Mouse (Mus musculus): ENCODE results near the gene Fam19a2. TPM values are rescaled to one million over a fixed set of nuclear protein-coding genes. Genes with fewer than 3 reads are reported as not detected.

Gene Fam19a2
- polyA plus RNA-seq, 1 experiment = 0.04 TPM

DNA sequence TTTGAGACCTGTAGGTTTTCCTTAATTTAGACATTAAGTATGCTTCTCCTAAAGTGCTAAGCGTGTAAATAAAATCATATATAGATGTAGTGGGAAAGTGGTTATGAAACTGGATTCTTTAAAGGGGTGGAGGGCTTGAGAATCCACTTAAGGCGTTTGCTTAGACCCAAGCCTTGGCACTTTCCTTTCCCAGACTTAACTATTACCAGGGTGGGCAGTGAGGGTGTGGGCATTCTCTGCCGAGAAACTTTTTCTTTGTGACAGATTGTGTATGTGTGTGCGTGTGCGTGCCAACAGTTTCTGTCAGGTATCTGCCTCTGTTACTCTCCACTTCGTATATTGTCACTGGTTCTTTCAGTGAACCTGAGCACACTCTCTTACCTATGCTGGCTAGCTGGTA lies 257.4 kb downstream of the Fam19a2 start:
- Histone ChIP-seq H3K4me3 (ENCODE audit: insufficient read depth, poor library complexity, severe bottlenecking) (no peak overlapping the region), H3K79me2 (ENCODE audit: control insufficient read depth, insufficient read depth) (no peaks in the 10 kb centered on the region), H3K36me3 (ENCODE audit: control insufficient read depth, insufficient read depth) (no peaks in the 10 kb centered on the region), H3K27me3 (ENCODE audit: control insufficient read depth, insufficient read depth, insufficient read length) (no peaks in the 10 kb centered on the region), H3ac (ENCODE audit: control insufficient read depth, insufficient read length, low read depth) (no peak overlapping the region), H3K79me3 (ENCODE audit: low read depth) (no peaks in the 10 kb centered on the region)
- TF ChIP-seq CEBPB (IDR thresholded peaks at IDR 0.05; ENCODE audit: low read depth) = no peak

DNA sequence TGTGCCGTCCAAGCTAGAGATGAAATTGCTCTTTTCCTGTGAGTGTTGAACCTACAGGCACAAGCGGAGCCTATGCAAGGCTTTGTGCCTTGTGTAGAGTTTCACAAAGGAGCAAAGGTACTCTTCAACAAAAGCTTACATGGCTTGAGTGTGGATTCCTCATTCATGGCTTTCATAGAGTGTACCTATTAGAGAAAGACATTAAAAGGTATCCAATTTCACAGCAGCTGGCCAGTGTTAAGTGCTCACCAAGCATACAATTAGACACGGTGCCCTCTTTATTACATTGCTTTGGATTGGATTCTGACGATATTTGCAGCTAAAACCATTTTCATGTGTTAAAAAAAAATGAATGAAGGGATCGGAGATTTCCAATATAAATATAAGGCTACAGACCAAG lies 261.6 kb downstream of the Fam19a2 start:
- no peaks in the 10 kb centered on the region for H3K79me2 ChIP-seq (ENCODE audit: control insufficient read depth, insufficient read depth)
- no peaks in the 10 kb centered on the region for H3K79me3 ChIP-seq (ENCODE audit: low read depth)

DNA sequence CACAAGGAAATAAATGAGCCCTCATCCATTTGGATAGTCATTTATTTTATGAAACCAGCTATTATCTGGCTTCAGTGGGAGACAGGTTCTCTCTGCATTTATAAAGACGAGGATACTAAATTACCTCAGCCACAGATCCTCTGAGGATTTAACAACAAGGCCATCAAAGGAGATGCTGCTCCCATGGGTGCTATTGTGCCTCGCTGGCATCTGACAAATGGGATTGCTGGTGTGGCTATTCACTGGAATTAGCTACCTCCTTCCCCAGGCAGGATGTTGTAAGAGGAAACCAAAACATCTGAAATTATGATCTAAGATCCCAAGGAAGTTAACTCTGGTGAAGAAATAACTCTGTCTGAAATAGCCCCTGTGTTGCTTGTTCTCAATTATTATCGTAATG lies 262.3 kb downstream of the Fam19a2 start:
- H3K79me2 ChIP-seq (ENCODE audit: control insufficient read depth, insufficient read depth) = no peaks in the 10 kb centered on the region
- H3K79me3 ChIP-seq (ENCODE audit: low read depth) = no peaks in the 10 kb centered on the region
- H3K4me3 ChIP-seq (ENCODE audit: insufficient read depth, poor library complexity, severe bottlenecking) = no peak overlapping the region
- no peaks in the 10 kb centered on the region for H3K36me3 ChIP-seq (ENCODE audit: control insufficient read depth, insufficient read depth)
- H3K27me3 ChIP-seq (ENCODE audit: control insufficient read depth, insufficient read depth, insufficient read length) = no peaks in the 10 kb centered on the region
- TF ChIP-seq MYOD1 (IDR thresholded peaks at IDR 0.05; ENCODE audit: control insufficient read depth, insufficient read length, low read depth) (no peak), CEBPB (IDR thresholded peaks at IDR 0.05; ENCODE audit: low read depth) (no peak)
- H3ac ChIP-seq (ENCODE audit: control insufficient read depth, insufficient read length, low read depth) = no peak overlapping the region

More for the DNA sequence above, 261.6 kb downstream of the Fam19a2 start:
- TF ChIP-seq MYOG (IDR thresholded peaks at IDR 0.05; ENCODE audit: control insufficient read depth, extremely low read depth, insufficient read length) = no peak
- no peak for TF ChIP-seq CTCF (IDR thresholded peaks at IDR 0.05; ENCODE audit: control insufficient read depth, insufficient read depth, insufficient read length)
- TF ChIP-seq CEBPB (IDR thresholded peaks at IDR 0.05; ENCODE audit: low read depth) = no peak
- no peak for TF ChIP-seq MYOD1 (IDR thresholded peaks at IDR 0.05; ENCODE audit: control insufficient read depth, insufficient read length, low read depth)
- no peak for TF ChIP-seq USF1 (IDR thresholded peaks at IDR 0.05; ENCODE audit: low read depth)
- TF ChIP-seq FOSL1 (IDR thresholded peaks at IDR 0.05; ENCODE audit: insufficient read depth, low read length, poor library complexity, severe bottlenecking) = no peak
- no peak for TF ChIP-seq MAX (IDR thresholded peaks at IDR 0.05)
- H3K36me3 ChIP-seq (ENCODE audit: control insufficient read depth, insufficient read depth) = no peaks in the 10 kb centered on the region
- no peak overlapping the region for H3K4me3 ChIP-seq (ENCODE audit: insufficient read depth, poor library complexity, severe bottlenecking)
- H3ac ChIP-seq (ENCODE audit: control insufficient read depth, insufficient read length, low read depth) = no peak overlapping the region
- no peaks in the 10 kb centered on the region for H3K27me3 ChIP-seq (ENCODE audit: control insufficient read depth, insufficient read depth, insufficient read length)

DNA sequence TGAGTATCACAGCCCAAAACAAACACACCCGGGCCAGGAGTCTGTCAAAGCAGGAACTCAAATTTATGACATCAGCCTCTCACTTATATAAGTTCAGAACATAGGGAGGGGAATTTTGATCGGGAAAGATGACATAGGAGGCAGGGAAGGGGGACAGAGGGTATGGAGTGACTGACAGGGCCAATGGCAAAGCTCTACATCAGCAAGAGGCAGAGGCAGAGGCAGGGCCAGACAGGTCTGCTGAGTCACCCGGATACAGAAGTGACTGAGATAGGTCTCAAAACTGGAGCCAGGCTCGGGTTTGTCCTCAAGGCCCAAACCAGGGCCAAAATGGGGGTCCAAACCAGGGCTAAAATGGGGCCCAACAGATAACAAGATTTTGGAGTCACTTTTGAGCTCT lies 272.3 kb downstream of the Fam19a2 start:
- Histone ChIP-seq H3K36me3 (ENCODE audit: control insufficient read depth, insufficient read depth) (no peaks in the 10 kb centered on the region), H3K79me2 (ENCODE audit: control insufficient read depth, insufficient read depth) (no peaks in the 10 kb centered on the region), H3K27me3 (ENCODE audit: control insufficient read depth, insufficient read depth, insufficient read length) (no peaks in the 10 kb centered on the region), H3ac (ENCODE audit: control insufficient read depth, insufficient read length, low read depth) (no peak overlapping the region), H3K79me3 (ENCODE audit: low read depth) (no peaks in the 10 kb centered on the region), H3K4me3 (ENCODE audit: insufficient read depth, poor library complexity, severe bottlenecking) (no peak overlapping the region)
- TF ChIP-seq MAX (IDR thresholded peaks at IDR 0.05) (no peak), USF1 (IDR thresholded peaks at IDR 0.05; ENCODE audit: low read depth) (no peak), FOSL1 (IDR thresholded peaks at IDR 0.05; ENCODE audit: insufficient read depth, low read length, poor library complexity, severe bottlenecking) (no peak), MYOD1 (IDR thresholded peaks at IDR 0.05; ENCODE audit: control insufficient read depth, insufficient read length, low read depth) (no peak), CTCF (IDR thresholded peaks at IDR 0.05; ENCODE audit: control insufficient read depth, insufficient read depth, insufficient read length) (no peak), CEBPB (IDR thresholded peaks at IDR 0.05; ENCODE audit: low read depth) (no peak)

DNA sequence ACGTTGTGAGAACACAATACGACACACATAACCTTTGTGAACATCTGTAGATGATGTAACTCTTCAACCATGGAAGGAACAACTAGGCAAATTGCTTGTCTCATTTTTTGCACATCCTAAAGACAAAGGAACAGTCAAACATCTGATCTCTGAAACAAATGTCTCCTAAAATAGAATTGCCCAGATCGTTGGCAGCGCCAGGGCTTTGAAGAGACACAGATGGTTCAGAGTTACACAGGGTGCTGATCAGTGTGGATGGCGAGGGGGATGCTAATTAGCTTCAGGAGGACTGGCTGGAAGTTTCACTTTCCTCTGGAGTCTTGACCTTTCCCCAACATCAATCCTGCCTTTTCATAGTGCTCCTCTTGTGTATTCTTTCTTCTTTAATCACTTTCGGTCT lies 284.6 kb downstream of the Fam19a2 start:
- no peak overlapping the region for H3ac ChIP-seq (ENCODE audit: control insufficient read depth, insufficient read length, low read depth)
- H3K36me3 ChIP-seq (ENCODE audit: control insufficient read depth, insufficient read depth) = no peaks in the 10 kb centered on the region
- H3K27me3 ChIP-seq (ENCODE audit: control insufficient read depth, insufficient read depth, insufficient read length) = no peaks in the 10 kb centered on the region
- no peak overlapping the region for H3K4me3 ChIP-seq (ENCODE audit: insufficient read depth, poor library complexity, severe bottlenecking)
- H3K79me3 ChIP-seq (ENCODE audit: low read depth) = no peaks in the 10 kb centered on the region
- H3K79me2 ChIP-seq (ENCODE audit: control insufficient read depth, insufficient read depth) = no peaks in the 10 kb centered on the region
- TF ChIP-seq USF1 (IDR thresholded peaks at IDR 0.05; ENCODE audit: low read depth) = no peak
- no peak for TF ChIP-seq MAX (IDR thresholded peaks at IDR 0.05)
- no peak for TF ChIP-seq CEBPB (IDR thresholded peaks at IDR 0.05; ENCODE audit: low read depth)
- TF ChIP-seq FOSL1 (IDR thresholded peaks at IDR 0.05; ENCODE audit: insufficient read depth, low read length, poor library complexity, severe bottlenecking) = no peak
- TF ChIP-seq CTCF (IDR thresholded peaks at IDR 0.05; ENCODE audit: control insufficient read depth, insufficient read depth, insufficient read length) = no peak
- TF ChIP-seq MYOD1 (IDR thresholded peaks at IDR 0.05; ENCODE audit: control insufficient read depth, insufficient read length, low read depth) = no peak
- no peak for TF ChIP-seq MYOG (IDR thresholded peaks at IDR 0.05; ENCODE audit: control insufficient read depth, extremely low read depth, insufficient read length)

DNA sequence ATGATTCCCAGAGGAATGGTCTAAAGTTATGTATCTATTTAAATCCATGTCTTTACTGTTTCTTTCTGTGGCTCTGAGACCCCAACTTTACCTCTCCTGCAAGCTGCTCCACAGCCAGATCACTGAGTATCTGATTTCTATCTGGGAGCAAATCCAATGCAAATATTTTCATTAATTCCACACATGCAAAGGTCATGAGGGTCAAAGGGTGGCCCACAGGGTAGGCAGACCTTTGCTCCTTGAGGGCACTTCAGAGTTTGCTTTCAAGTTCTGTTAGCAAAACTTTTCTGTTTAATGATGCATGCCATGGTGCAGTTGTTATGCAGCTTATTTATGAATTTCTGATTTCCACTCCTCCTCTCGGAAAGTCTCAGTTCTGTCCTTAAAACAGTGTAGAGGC lies 303.9 kb downstream of the Fam19a2 start:
- no peak for TF ChIP-seq FOSL1 (IDR thresholded peaks at IDR 0.05; ENCODE audit: insufficient read depth, low read length, poor library complexity, severe bottlenecking)
- no peak for TF ChIP-seq MAX (IDR thresholded peaks at IDR 0.05)
- no peak for TF ChIP-seq MYOG (IDR thresholded peaks at IDR 0.05; ENCODE audit: control insufficient read depth, extremely low read depth, insufficient read length)
- no peak for TF ChIP-seq CEBPB (IDR thresholded peaks at IDR 0.05; ENCODE audit: low read depth)
- no peak for TF ChIP-seq MYOD1 (IDR thresholded peaks at IDR 0.05; ENCODE audit: control insufficient read depth, insufficient read length, low read depth)
- no peak for TF ChIP-seq USF1 (IDR thresholded peaks at IDR 0.05; ENCODE audit: low read depth)
- TF ChIP-seq CTCF (IDR thresholded peaks at IDR 0.05; ENCODE audit: control insufficient read depth, insufficient read depth, insufficient read length) = no peak
- Histone ChIP-seq H3K36me3 (ENCODE audit: control insufficient read depth, insufficient read depth) (no peaks in the 10 kb centered on the region), H3K4me3 (ENCODE audit: insufficient read depth, poor library complexity, severe bottlenecking) (no peak overlapping the region), H3K79me2 (ENCODE audit: control insufficient read depth, insufficient read depth) (no peaks in the 10 kb centered on the region), H3K79me3 (ENCODE audit: low read depth) (no peaks in the 10 kb centered on the region), H3K27me3 (ENCODE audit: control insufficient read depth, insufficient read depth, insufficient read length) (no peaks in the 10 kb centered on the region), H3ac (ENCODE audit: control insufficient read depth, insufficient read length, low read depth) (no peak overlapping the region)
